Mouse (Mus musculus) midbrain, embryonic 10.5 days (tissue): ENCODE measurements around the gene Ncf4. TPM values are rescaled to one million over a fixed set of nuclear protein-coding genes. Genes with fewer than 3 reads are reported as not detected.
A peak's percentile ranks its signal among the peaks of the same experiment; 100 is the strongest.
"Not testable (repeated sequence)": the region's sequence is repeated elsewhere in the genome, so short reads cannot be mapped to it uniquely, and the experiment has no call there.

Experiments used
- DNase-seq: peaks from one replicate; pipeline ENCODE4 v3.0.0-alpha.2; 2017; ENCODE audit warnings: low spot score
- H3K27ac ChIP-seq: fragments of 300-500 bp; sonication (generic); replicated peaks from 2 replicates; pipeline ENCODE4 v1.5.1; 2016; ENCODE audit warnings: mild to moderate bottlenecking
- H3K27me3 ChIP-seq: fragments of 300-500 bp; sonication (generic); 2 replicates; pipeline ENCODE4 v1.6.1; 2016; ENCODE audit warnings: low read depth, mild to moderate bottlenecking; ENCODE audit not compliant: poor library complexity, severe bottlenecking
- H3K36me3 ChIP-seq: fragments of 300-500 bp; sonication (generic); 2 replicates; pipeline ENCODE4 v1.6.1; 2016; ENCODE audit warnings: mild to moderate bottlenecking, moderate library complexity
- H3K4me1 ChIP-seq: fragments of 300-500 bp; sonication (generic); 2 replicates; pipeline ENCODE4 v1.6.1; 2016
- H3K4me3 ChIP-seq: fragments of 300-500 bp; sonication (generic); 2 replicates; pipeline ENCODE4 v1.5.1; 2016; ENCODE audit warnings: mild to moderate bottlenecking, moderate library complexity
- H3K9me3 ChIP-seq: fragments of 300-500 bp; sonication (generic); replicated peaks from 2 replicates; pipeline ENCODE4 v1.6.1; 2016; ENCODE audit warnings: mild to moderate bottlenecking
- WGBS: fragments of 180-500 bp; shearing (Covaris S2); methylation state at CpG from one replicate; pipeline ENCODE4 v1.1.7; 2016; 5-methylcytosine and 5-hydroxymethylcytosine counted together
- polyA plus RNA-seq: library from polyadenylated mRNA; unstranded; fragments of >200 nt; fragmentation: Nextera tagmentation; extraction: Ambion mirVana; gene quantifications from 2 replicates; pipeline ENCODE4 v1.2.1, GENCODE M21; 2016

Ncf4 gene
- polyA plus RNA-seq, 1 experiment from 2014 or later: 3.5 TPM

DNA sequence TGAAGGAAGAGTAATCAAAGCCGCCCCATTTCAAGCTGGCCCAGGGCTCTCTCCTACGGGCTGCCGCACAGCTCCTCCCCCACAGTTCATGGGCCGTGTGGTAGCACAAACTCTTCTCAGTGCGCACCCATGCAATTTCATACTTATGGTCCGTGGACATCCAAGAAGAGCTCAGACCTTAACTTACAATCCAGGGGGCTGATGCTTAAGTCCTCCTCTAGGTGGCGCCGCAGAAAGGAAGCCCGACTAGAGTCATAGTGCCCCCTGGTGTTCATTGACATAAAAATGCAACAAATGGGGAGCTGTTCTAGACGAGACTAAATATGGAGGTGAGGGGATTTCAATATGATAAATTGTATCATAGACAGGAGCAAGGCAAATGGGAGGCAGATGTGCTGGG is 5.1 kb upstream of the Ncf4 start:
- Histone ChIP-seq H3K27me3 (no peaks in the 10 kb centered on the region), H3K36me3 (no peaks in the 10 kb centered on the region), H3K9me3 (no peaks in the 10 kb centered on the region)

DNA sequence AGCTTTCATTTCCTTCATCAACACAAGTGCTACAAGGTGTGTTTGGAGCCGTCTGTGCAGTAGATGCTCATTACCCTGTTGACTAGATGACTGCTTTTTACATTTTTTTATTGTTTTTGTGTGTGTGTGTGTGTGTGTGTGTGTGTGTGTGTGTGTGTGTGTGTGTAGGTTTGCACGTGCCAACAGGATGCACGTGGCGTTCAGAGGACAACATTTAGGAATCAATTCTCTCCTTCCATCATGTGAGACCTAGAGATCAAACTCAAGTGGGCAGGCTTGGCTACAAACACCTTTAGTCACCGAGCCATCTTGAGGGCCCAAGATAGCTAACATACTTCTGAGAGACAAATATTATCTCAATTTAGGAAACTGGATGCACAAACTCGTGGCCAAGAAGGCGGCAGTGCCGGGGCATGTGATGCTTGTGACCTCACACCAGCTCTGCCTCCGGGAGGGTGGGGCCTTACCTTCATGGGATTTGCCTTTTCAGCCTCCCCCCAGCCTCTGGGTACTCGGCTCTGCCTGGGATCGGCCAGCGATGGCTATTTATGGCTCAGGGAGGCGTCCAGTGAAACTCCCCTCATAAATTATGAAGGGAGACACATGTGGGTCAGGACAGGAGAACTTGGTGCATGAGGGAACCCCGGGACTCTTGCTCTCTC is 4.5 kb upstream of the Ncf4 start:
- Histone ChIP-seq H3K4me3 (no peak overlapping the region), H3K36me3 (no peaks in the 10 kb centered on the region), H3K9me3 (no peaks in the 10 kb centered on the region), H3K27me3 (no peaks in the 10 kb centered on the region), H3K27ac (no peak overlapping the region), H3K4me1 (no peaks in the 10 kb centered on the region)
- no peak for DNase-seq
- WGBS: 85% methylated on average over 14 of the region's 14 CpGs

More for the DNA sequence above, 5.1 kb upstream of the Ncf4 start:
- Histone ChIP-seq H3K27ac (no peak overlapping the region), H3K4me3 (no peak overlapping the region), H3K4me1 (no peaks in the 10 kb centered on the region)
- peak; percentile 53 for DNase-seq
- WGBS: 26% methylated on average over 10 of the region's 10 CpGs

DNA sequence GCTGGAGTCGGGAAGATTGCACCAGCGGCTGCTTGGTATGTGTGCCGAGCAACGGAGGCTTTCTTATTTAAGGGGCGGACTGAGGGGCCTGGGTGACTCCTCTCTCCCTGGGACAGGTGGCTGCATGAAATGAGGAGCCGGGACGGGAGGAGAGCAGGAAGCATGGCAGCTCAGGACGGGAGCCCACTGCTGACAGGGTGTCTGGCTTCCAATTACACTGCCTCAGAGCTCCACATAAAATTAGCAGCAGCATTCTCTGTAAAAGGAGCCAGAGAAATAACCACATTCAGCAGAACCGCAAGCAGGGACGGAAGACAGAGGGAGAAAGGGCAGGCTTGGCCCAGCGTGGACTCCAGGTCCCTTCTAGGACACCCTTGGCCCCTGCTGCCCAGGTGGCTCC is 3.3 kb upstream of the Ncf4 start:
- no peaks in the 10 kb centered on the region for H3K36me3 ChIP-seq
- no peak overlapping the region for H3K4me3 ChIP-seq
- no peak overlapping the region for H3K27ac ChIP-seq
- H3K27me3 ChIP-seq: no peaks in the 10 kb centered on the region
- DNase-seq: no peak
- H3K4me1 ChIP-seq: no peaks in the 10 kb centered on the region
- no peaks in the 10 kb centered on the region for H3K9me3 ChIP-seq
- 58% methylated on average over 11 of the region's 11 CpGs for WGBS

DNA sequence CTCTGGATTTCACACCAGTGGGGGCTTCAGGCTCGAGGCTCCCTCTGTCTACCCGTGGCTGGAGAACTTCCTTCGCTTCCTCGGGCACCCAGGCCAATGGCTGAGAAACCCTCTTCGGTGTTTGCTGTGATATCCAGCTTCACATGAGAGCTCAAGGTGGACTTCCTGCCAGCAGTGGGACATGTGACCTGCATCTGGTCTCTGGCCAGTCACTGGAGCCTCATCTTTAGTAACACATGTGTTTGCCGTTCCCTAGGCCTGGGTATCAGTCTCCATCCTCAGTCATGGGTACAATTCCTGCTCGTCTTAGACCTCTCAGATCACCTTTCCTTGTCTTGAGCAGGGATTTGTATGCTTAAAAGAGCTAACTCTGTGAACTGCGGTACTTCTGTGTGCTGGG is 1.5 kb upstream of the Ncf4 start:
- 82% methylated on average over 8 of the region's 8 CpGs for WGBS
- H3K4me1 ChIP-seq: no peaks in the 10 kb centered on the region
- no peak overlapping the region for H3K4me3 ChIP-seq
- H3K36me3 ChIP-seq: no peaks in the 10 kb centered on the region
- DNase-seq: no peak
- no peaks in the 10 kb centered on the region for H3K9me3 ChIP-seq
- no peaks in the 10 kb centered on the region for H3K27me3 ChIP-seq
- H3K27ac ChIP-seq: no peak overlapping the region

DNA sequence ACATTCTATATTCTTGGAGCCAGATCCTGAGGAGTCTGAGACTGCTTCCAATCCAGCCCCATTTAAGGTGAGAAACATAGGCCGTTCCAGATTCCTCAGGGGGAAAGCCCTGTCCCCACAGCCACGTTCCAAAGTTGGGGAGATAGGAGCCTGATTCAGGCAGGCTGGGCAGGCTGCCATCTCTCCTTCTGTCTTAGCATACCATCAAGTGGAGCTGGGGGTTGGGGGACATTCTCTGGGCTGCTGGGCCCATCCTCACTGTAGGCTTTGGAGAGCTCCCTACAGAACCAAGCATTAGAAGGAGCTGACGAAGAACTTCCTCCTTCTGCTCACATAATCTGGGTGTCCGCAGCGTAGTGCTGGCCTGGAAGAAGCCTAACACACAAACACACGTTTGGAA is 827 bp upstream of the Ncf4 start:
- Histone ChIP-seq H3K4me3 (no peak overlapping the region), H3K9me3 (no peaks in the 10 kb centered on the region), H3K36me3 (no peaks in the 10 kb centered on the region), H3K27me3 (no peaks in the 10 kb centered on the region), H3K27ac (no peak overlapping the region), H3K4me1 (no peaks in the 10 kb centered on the region)
- no peak for DNase-seq
- 83% methylated on average over 6 of the region's 6 CpGs for WGBS

DNA sequence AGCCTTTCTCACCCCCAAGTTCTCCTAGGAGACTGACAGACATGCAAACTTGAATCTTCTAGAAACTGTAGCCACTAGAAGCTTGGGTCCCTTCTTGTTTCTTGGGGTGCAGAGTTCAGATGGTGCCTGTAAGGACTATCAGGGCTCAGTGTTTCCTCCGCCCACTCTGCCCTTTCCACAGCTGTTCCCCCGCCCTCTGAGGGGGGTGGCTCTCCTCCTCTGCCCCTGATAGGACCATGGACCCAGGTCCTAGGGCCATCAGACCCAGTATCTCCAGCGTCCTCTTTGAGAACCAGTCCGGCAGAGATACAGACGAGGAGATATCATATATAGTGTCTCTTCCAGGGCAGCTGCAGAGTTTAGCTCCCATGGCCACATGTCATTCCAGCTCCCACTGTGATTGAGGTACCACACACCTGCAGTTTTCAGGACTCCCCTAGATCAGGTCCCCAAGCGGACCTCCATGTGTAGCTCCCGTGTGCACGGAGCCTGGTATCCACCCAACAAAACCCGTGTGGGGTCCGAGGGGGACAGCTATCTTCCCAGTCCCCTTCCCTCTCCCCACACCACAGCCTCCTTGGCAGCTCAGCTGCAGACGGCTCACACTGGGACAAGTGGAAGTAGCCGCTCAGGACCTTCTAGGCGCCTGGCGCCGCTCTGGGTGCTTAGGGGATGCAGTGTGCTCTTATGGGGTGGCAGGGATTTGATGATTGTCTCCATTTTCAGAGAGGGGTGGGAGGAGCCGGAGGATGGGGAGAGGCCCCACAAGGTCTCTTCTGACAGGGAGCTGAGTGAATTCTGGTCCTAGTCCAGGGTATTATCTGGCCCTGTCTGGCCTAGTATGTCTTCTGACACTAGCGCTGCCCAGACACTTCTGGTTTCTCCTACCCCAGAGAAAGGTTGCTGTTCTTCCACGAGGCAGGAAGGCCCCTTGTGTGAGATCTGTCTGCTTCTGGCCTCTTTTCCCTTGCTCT is 1.8 kb downstream of the Ncf4 start:
- no peaks in the 10 kb centered on the region for H3K4me1 ChIP-seq
- no peak for DNase-seq
- H3K9me3 ChIP-seq: no peaks in the 10 kb centered on the region
- H3K27ac ChIP-seq: no peak overlapping the region
- H3K36me3 ChIP-seq: no peaks in the 10 kb centered on the region
- no peaks in the 10 kb centered on the region for H3K27me3 ChIP-seq
- H3K4me3 ChIP-seq: no peak overlapping the region
- 78% methylated on average over 18 of the region's 18 CpGs for WGBS

DNA sequence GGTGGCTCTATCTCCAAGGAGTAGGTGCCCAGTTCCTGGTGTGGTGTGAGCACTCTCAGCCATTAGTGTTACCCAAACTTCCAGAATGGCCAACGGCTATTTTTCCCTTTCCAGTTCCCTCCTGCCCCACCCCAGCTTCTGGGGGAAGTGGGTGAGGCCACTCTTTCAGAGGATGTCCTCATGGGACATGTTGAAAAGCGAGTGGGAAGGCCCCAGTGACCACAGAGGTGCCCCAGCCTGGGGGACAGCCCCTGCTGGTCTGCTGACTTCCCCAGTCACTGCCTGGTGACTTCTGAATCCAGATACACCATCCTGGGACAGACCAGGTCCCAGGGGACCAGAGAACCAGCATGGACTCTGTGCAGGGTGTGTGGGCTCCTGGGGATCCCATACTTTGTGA is 3.1 kb downstream of the Ncf4 start:
- WGBS: 81% methylated on average over 2 of the region's 2 CpGs
- DNase-seq: no peak
- no peaks in the 10 kb centered on the region for H3K9me3 ChIP-seq
- no peak overlapping the region for H3K27ac ChIP-seq
- H3K4me1 ChIP-seq: no peaks in the 10 kb centered on the region
- H3K27me3 ChIP-seq: no peaks in the 10 kb centered on the region
- no peak overlapping the region for H3K4me3 ChIP-seq
- no peaks in the 10 kb centered on the region for H3K36me3 ChIP-seq

DNA sequence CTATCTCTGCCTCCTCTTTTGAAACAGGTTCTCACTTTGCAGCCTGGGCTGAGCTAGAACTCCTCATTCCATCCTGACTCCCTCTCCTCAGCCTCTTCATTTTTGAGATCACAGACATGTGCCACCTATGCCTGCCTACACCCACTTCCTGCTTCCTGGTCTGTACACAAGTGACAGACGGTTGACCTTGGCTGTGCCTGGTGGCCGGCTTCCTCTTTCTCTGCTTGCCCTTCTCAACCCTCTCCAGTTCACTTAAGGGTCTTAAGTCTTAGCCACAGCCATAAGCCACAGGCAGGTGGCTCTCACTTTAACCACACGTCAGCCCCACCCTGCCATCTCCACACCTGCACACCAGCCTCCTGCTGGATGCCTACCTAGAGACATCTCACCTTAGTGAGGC is 3.8 kb downstream of the Ncf4 start:
- no peaks in the 10 kb centered on the region for H3K4me1 ChIP-seq
- H3K27me3 ChIP-seq: no peaks in the 10 kb centered on the region
- no peak overlapping the region for H3K4me3 ChIP-seq
- H3K9me3 ChIP-seq: no peaks in the 10 kb centered on the region
- no peaks in the 10 kb centered on the region for H3K36me3 ChIP-seq
- 79% methylated on average over 3 of the region's 3 CpGs for WGBS
- H3K27ac ChIP-seq: no peak overlapping the region
- DNase-seq: no peak

DNA sequence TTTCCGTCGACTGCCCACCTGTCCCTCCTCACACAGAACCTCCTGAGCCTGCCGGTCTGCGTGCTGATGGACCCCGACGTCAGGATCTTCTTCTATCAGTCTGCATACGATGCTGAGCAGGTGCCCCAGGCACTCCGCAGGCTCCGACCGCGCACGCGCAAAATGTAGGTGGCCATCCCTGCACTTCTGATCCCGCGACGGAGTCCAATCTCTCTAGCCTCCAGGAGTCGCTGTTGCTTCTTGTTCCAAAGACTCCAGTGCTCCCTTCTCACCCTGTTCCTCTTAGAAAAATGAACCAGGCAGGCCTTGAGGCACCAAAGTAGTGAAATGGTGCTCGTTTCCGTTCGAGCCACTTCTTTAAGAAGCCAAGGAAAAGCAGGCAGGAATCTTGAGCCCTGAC is 10.2 kb downstream of the Ncf4 start:
- WGBS: 19% methylated on average over 20 of the region's 20 CpGs
- 0 out of 2 replicates have a peak overlapping the region, but pooled peaks have one; percentile 14 for H3K4me3 ChIP-seq
- 0 out of 2 replicates have a peak, but pooled peaks cover 4% of the 10 kb centered on the region for H3K27me3 ChIP-seq
- peaks cover 5% of the 10 kb centered on the region for H3K4me1 ChIP-seq
- peak; percentile 60 for DNase-seq
- H3K9me3 ChIP-seq: no peaks in the 10 kb centered on the region
- no peak overlapping the region for H3K27ac ChIP-seq
- no peaks in the 10 kb centered on the region for H3K36me3 ChIP-seq

DNA sequence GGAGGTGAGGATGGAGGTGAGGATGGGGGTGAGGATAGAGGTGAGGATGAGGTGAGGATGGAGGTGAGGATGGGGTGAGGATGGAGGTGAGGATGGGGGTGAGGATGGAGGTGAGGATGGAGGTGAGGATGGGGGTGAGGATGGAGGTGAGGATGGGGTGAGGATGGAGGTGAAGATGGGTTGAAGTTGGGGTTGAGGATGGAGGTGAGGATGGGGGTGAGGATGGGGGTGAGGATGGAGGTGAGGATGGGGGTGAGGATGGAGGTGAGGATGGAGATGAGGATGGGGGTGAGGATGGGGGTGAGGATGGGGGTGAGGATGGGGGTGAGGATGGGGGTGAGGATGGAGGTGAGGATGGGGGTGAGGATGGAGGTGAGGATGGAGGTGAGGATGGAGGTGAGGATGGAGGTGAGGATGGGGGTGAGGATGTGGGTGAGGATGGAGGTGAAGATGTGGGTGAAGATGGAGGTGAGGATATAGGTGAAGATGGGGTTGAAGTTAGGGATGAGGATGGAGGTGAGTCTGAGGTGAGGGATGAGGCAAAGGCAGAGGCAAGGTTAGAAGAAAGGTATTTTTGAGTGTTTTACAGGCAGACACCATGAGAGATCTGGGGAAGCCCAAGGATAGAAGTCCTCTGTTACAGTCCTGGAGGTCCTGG is 12.1 kb downstream of the Ncf4 start:
- not testable (repeated sequence) for H3K27me3 ChIP-seq, H3K36me3 ChIP-seq, H3K27ac ChIP-seq, H3K9me3 ChIP-seq, DNase-seq, H3K4me3 ChIP-seq, H3K4me1 ChIP-seq

DNA sequence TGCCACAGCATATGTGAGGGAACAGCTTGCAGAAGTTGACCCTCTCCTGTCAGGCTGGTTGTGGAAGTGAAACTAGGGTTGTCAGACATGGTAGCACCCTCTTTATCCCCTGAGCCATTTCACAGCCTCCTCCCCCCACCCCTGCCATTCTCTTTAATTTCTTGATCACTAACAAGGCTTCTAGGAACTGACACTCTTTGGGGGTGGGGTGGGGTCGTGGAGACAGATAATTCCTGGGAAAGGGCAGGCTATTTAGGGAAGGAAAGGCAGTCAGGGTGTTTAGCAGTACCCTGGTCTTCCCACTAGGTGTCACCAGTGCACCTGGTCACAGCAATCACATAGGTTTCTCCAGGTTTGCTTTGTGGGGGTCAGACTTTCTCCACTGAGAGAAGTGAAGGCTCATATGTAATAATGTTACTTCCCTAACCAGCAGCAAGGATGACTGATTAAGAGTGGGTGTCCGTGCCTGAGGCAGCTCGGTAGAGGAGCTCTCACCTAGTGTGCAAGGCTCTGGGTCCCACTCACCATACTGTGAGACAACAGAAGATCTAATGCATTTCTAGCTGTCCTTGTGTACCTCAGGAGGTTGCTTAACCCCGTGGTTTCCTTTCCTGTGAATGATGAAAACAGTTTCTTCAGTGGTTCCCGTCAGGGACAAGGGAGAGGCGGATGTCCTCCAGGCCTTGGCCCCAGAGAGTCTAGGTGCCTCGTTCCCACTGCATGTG is 12.9 kb downstream of the Ncf4 start:
- Histone ChIP-seq H3K9me3 (no peaks in the 10 kb centered on the region), H3K36me3 (no peaks in the 10 kb centered on the region), H3K4me1 (peaks cover 5% of the 10 kb centered on the region), H3K27me3 (0 out of 2 replicates have a peak, but pooled peaks cover 4% of the 10 kb centered on the region), H3K27ac (peak overlapping the region; percentile 25; the same call in 1 of the 2 replicates), H3K4me3 (no peak overlapping the region)
- peak; percentile 62 for DNase-seq
- 38% methylated on average over 7 of the region's 7 CpGs for WGBS

DNA sequence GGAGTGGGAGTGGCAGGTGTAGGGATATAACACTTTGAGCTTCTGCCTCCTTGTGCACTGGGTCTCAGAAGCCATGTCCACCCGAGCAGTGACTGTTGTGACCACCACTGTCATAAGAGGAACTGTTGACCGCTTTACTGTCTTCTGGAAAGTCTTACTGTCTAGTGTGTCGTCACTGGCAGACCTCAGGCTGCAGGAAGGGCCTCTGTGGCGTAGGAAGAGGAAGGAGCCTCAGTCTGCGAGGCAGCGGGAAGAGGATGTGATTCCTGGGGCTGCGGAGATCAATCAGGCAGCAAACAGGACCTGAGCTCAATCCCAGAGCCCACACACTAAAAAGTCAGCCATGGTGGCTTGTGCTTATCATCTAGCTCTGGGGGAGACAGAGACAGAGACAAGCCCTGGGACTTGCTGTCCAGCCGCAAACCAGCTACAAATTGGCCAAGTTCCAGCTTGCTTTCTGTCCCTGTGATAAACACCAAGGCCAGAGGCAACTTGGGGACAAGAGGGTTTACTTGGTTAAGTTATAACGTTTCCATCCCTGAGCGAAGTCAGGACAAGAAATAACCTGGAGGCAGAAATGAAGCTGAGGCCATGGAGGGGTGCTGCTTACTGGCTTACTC is 13.8 kb downstream of the Ncf4 start:
- no peak overlapping the region for H3K4me3 ChIP-seq
- 84% methylated on average over 10 of the region's 10 CpGs for WGBS
- H3K27me3 ChIP-seq: 0 out of 2 replicates have a peak, but pooled peaks cover 4% of the 10 kb centered on the region
- peaks cover 5% of the 10 kb centered on the region for H3K4me1 ChIP-seq
- 0 out of 2 replicates have a peak overlapping the region, but pooled peaks have one; percentile 25 for H3K27ac ChIP-seq
- no peaks in the 10 kb centered on the region for H3K36me3 ChIP-seq
- no peaks in the 10 kb centered on the region for H3K9me3 ChIP-seq
- DNase-seq: no peak
